Mouse (Mus musculus): ENCODE data around the gene Cgnl1.

DNA sequence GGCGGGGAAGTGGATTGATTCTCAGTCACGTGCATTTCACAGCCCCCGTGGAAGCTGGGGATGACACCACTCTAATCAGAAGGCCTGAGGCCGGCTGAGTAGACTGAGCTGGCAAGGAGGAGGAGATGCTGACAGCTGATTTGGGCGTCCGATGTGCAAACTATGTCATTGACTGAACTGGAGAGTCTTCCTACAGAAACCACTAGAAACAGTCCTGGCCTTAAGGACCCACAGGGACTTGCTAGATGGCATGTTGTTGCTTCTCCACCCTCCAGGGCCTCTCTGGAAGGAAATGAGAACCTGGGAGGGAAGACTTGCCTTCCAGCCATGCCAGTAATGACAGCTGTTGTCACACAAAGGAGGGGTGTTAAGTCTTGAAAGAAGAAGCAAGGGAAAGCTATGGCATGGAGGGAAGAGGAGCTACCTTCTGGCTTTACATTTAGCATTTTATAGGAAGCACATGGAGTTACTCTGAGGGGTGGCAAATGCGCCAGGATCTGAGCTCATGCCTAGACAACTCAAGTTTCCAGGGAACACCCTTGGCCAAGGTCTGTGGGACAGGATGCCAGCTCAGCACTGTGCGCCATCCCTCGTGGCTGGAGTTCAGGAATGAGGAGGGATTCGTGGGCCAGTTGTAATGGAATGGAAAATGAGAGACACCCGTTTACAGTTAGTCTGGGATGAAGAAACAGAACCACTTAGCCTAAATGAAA, 92.1 kb downstream of the Cgnl1 start:
- TF ChIP-seq CTCF (conservative IDR thresholded peaks at IDR 0.05 in 1 of 2, IDR thresholded peaks at IDR 0.05 in 1 of 2; ENCODE audit: low read depth in 2 of 2, low read length in 2 of 2), result no peak
- TF ChIP-seq POLR2A (IDR thresholded peaks at IDR 0.05; ENCODE audit: low read depth, low read length), result no peak
- no peak for TF ChIP-seq MAX (IDR thresholded peaks at IDR 0.05; ENCODE audit: low read length)
- TF ChIP-seq ETS1 (conservative IDR thresholded peaks at IDR 0.05; ENCODE audit: low read depth, low read length), result no peak
- TF ChIP-seq EP300 (IDR thresholded peaks at IDR 0.05; ENCODE audit: low read length), result no peak
- TF ChIP-seq RCOR1 (conservative IDR thresholded peaks at IDR 0.05; ENCODE audit: low read depth, low read length), result no peak
- no peak for TF ChIP-seq ZC3H11A (IDR thresholded peaks at IDR 0.05; ENCODE audit: low read depth, low read length)
- TF ChIP-seq ZKSCAN1 (IDR thresholded peaks at IDR 0.05; ENCODE audit: borderline replicate concordance, low read depth, low read length), result no peak
- no peak for TF ChIP-seq KAT2A (IDR thresholded peaks at IDR 0.05; ENCODE audit: insufficient replicate concordance, low read length)
- no peak for TF ChIP-seq PAX5 (IDR thresholded peaks at IDR 0.05; ENCODE audit: low read length)
- TF ChIP-seq CHD2 (IDR thresholded peaks at IDR 0.05; ENCODE audit: low read length), result no peak
- no peak for TF ChIP-seq SMC3 (IDR thresholded peaks at IDR 0.05; ENCODE audit: low read depth, low read length)
- TF ChIP-seq JUN (IDR thresholded peaks at IDR 0.05; ENCODE audit: insufficient read depth, low read depth, low read length), result no peak
- TF ChIP-seq MAFK (IDR thresholded peaks at IDR 0.05; ENCODE audit: insufficient replicate concordance, low read length), result no peak
